Mouse (Mus musculus): ENCODE results near the gene Gcnt7.

Gcnt7 gene

DNA sequence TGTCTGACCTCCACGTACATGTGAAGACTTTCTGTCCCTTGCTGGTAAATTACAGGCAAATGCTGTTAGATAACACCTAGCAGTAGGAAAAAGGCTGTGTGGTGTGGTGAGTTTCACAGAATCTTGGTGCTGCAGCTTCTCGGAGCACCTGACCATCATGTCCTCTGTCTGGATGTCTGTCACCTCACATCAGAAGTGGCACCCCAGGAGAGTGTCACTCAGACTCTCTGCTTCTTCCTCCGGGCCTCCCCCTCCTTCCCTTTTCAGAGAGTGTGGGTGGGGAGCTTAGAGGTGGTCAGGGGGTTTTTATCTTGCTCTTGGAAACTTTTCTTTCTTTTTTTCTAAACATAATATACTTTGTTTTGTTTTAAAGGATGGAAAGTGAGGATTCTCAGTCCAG, 53.4 kb downstream of the Gcnt7 start:
- no peak for DNase-seq (ENCODE audit: low read depth, low spot score)

DNA sequence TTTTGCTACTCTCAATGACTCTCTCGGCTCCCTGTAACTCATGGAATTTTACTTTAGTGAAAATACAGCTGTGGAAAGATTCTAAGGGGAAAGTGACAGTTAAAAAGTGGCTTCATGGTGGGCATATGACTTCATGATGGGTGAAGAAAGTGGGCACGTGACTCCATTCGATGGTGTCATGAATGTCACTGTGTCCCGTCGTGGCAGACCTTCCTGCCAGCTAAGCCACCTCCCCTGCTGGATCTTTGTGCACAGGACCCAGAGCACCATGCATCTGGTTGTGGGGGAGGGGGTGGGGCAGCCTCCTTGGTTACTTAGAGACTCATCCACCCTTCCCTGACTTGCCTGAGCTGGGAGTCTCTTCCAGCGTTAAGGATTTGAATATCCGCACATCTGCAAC, 54.2 kb downstream of the Gcnt7 start:
- no peak for DNase-seq (ENCODE audit: low read depth, low spot score)

DNA sequence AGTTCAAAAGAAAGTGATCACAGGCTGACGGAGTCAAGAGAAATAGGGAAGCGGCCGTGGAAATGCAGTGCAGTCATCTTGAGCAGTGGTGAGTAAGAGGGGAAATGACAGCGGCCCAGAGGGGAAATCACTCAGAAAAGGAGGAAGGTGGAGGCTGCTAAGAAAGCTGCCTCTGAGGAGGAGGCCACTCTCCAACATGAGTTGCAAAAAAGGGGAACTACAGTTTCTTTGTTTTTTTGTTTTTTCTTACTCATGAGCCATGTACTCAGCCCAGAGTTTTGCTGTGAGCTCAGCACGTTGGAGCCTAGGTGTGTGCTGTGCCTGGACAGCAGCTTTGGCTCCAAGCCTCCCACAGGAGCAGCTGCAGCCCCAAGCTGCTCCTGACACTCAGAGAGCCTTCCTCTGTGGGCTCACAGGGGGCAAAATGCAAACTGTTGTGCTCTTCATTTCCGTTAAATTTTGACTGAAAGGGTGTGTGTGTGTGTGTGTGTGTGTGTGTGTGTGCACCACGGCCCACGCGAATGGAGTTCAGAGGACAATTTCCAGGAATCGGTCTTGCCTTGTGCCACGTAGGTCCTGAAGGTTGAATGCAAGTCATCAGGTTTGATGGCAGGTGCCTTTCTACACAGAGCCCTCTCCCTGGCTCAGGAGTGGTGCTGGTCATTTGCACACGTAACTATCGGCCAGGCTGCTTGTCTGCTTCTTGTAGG, 57.1 kb downstream of the Gcnt7 start:
- DNase-seq (ENCODE audit: low read depth, low spot score), result no peak
